Mouse (Mus musculus): ENCODE data around the gene Stab1. TPM values are rescaled to one million over a fixed set of nuclear protein-coding genes. Genes with fewer than 3 reads are reported as not detected.

Stab1 gene
- polyA plus RNA-seq, 1 experiment from 2014 or later, result 42.5 TPM

GRCm38 (mm10) chr14:31197547-31198516 lies 29.4 kb upstream of the Stab1 start:
- H3K4me2 ChIP-seq (ENCODE audit: low read depth, low read length), result peak overlapping the region; percentile 37; the same call in 1 of the 2 replicates
- peaks cover 25% of the 10 kb centered on the region for H3K4me1 ChIP-seq (ENCODE audit: insufficient read depth)
- no peak for DNase-seq
- no peak overlapping the region for H3K4me3 ChIP-seq (ENCODE audit: low read depth, low read length)
- H3K27ac ChIP-seq (ENCODE audit: low read depth), result no peak overlapping the region
- WGBS (ENCODE audit: insufficient replicate concordance), result 58% methylated on average over 16 of the region's 16 CpGs
- H3K36me3 ChIP-seq (replicated peaks; ENCODE audit: insufficient read depth, low read length), result peaks cover 56% of the 10 kb centered on the region
- H3K9ac ChIP-seq (replicated peaks), result no peak overlapping the region; the same call in 1 of the 2 replicates
- TF ChIP-seq CTCF (IDR thresholded peaks at IDR 0.05; ENCODE audit: low read depth) (no peak), EP300 (IDR thresholded peaks at IDR 0.05; ENCODE audit: low read depth) (no peak)
- peak; percentile 30; the same call in 1 of the 2 replicates for ATAC-seq
- no peaks in the 10 kb centered on the region for H3K27me3 ChIP-seq (ENCODE audit: insufficient read depth, low read length)
- H3K9me3 ChIP-seq (ENCODE audit: low read length), result no peaks in the 10 kb centered on the region

- Histone ChIP-seq H3K4me3 (ENCODE audit: low read depth, low read length) (no peak overlapping the region), H3K27ac (ENCODE audit: low read depth) (peak overlapping the region; percentile 65), H3K4me2 (ENCODE audit: low read depth, low read length) (no peak overlapping the region), H3K36me3 (replicated peaks; ENCODE audit: insufficient read depth, low read length) (peaks cover 61% of the 10 kb centered on the region), H3K4me1 (ENCODE audit: insufficient read depth) (peaks cover 35% of the 10 kb centered on the region), H3K9me3 (ENCODE audit: low read length) (no peaks in the 10 kb centered on the region), H3K9ac (replicated peaks) (no peak overlapping the region), H3K27me3 (ENCODE audit: insufficient read depth, low read length) (no peaks in the 10 kb centered on the region)
- ATAC-seq, result no peak
- TF ChIP-seq CTCF (IDR thresholded peaks at IDR 0.05; ENCODE audit: low read depth) (peak; percentile 81), EP300 (IDR thresholded peaks at IDR 0.05; ENCODE audit: low read depth) (no peak)
- peak; percentile 50 for DNase-seq
Measured at GRCm38 (mm10) chr14:31195968-31196367, 27.5 kb upstream of the Stab1 start.

- DNase-seq (no peak), ATAC-seq (peak; percentile 5; the same call in 1 of the 2 replicates)
- Histone ChIP-seq H3K4me3 (ENCODE audit: low read depth, low read length) (no peak overlapping the region), H3K27me3 (ENCODE audit: insufficient read depth, low read length) (no peaks in the 10 kb centered on the region), H3K9me3 (ENCODE audit: low read length) (no peaks in the 10 kb centered on the region), H3K36me3 (replicated peaks; ENCODE audit: insufficient read depth, low read length) (peaks cover 65% of the 10 kb centered on the region), H3K9ac (replicated peaks) (peak overlapping the region; percentile 8; the same call in 1 of the 2 replicates), H3K4me1 (ENCODE audit: insufficient read depth) (peaks cover 34% of the 10 kb centered on the region), H3K4me2 (ENCODE audit: low read depth, low read length) (no peak overlapping the region), H3K27ac (ENCODE audit: low read depth) (peak overlapping the region; percentile 65)
- WGBS (ENCODE audit: insufficient replicate concordance), result 82% methylated on average over 4 of the region's 4 CpGs
- TF ChIP-seq CTCF (IDR thresholded peaks at IDR 0.05; ENCODE audit: low read depth) (no peak), EP300 (IDR thresholded peaks at IDR 0.05; ENCODE audit: low read depth) (no peak)
Measured at GRCm38 (mm10) chr14:31195521-31195920, 27.1 kb upstream of the Stab1 start.

DNA sequence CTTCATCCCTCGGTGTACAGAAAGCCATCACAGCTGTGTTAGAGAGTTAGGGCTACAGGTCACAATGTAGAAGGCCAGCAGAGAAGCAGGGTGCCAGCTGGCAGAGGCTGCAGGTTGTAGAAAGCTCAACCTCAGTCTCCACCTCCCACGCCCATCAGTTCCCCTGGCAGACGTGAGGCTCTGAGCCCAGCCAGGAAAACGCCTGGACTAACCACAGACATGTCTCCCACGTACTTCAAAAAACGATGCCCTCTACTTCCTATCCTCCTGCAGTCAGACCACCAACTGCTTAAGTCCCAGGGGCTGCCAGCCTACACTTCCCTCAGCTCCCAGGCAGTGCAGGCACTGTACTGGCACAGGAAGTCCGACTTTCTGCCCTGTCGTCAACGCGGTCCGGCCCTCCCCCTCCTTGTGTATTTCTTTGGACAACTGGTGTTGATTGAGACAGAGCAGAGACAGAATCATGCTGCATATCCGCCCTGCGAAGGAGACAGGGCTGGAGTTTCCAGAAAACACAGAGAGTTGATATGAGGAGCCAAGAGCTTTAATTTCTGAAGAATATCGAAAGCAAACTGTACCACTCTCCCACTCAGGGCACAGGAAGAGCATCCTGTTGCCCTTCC lies 26.6 kb upstream of the Stab1 start:
- ATAC-seq (peak; percentile 10; the same call in 1 of the 2 replicates), DNase-seq (peak; percentile 47)
- WGBS (ENCODE audit: insufficient replicate concordance), result 59% methylated on average over 14 of the region's 14 CpGs
- Histone ChIP-seq H3K36me3 (replicated peaks; ENCODE audit: insufficient read depth, low read length) (peaks cover 66% of the 10 kb centered on the region), H3K27ac (ENCODE audit: low read depth) (peak overlapping the region; percentile 65), H3K9ac (replicated peaks) (peak overlapping the region; percentile 16; the same call in 1 of the 2 replicates), H3K4me2 (ENCODE audit: low read depth, low read length) (0 out of 2 replicates have a peak overlapping the region, but pooled peaks have one; percentile 13), H3K4me1 (ENCODE audit: insufficient read depth) (peaks cover 31% of the 10 kb centered on the region), H3K4me3 (ENCODE audit: low read depth, low read length) (no peak overlapping the region), H3K9me3 (ENCODE audit: low read length) (no peaks in the 10 kb centered on the region), H3K27me3 (ENCODE audit: insufficient read depth, low read length) (no peaks in the 10 kb centered on the region)
- no peak for TF ChIP-seq EP300 (IDR thresholded peaks at IDR 0.05; ENCODE audit: low read depth)
- TF ChIP-seq CTCF (IDR thresholded peaks at IDR 0.05; ENCODE audit: low read depth), result no peak

DNA sequence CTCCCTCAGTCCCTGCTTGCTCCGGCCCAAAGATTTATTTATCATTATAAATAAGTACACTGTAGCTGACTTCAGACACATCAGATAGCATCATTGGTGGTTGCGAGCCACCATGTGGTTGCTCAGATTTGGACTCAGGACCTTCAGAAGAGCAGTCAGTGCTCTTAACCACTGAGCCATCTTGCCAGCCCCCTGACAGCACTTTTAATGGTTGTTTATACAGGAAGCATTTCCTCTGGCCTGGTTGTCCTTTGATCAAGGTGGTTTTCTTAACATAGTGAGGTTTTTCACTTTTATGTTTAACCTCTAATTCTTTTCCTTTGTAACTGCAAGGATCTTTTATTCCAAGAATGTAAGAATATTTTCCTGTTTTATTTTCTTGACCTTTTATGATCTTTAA lies 26.0 kb upstream of the Stab1 start:
- WGBS (ENCODE audit: insufficient replicate concordance), result 60% methylated on average over 2 of the region's 2 CpGs
- peaks cover 31% of the 10 kb centered on the region for H3K4me1 ChIP-seq (ENCODE audit: insufficient read depth)
- peaks cover 70% of the 10 kb centered on the region for H3K36me3 ChIP-seq (replicated peaks; ENCODE audit: insufficient read depth, low read length)
- no peaks in the 10 kb centered on the region for H3K9me3 ChIP-seq (ENCODE audit: low read length)
- DNase-seq, result no peak
- no peaks in the 10 kb centered on the region for H3K27me3 ChIP-seq (ENCODE audit: insufficient read depth, low read length)
- no peak overlapping the region for H3K4me3 ChIP-seq (ENCODE audit: low read depth, low read length)
- 0 out of 2 replicates have a peak overlapping the region, but pooled peaks have one; percentile 65 for H3K27ac ChIP-seq (ENCODE audit: low read depth)
- H3K4me2 ChIP-seq (ENCODE audit: low read depth, low read length), result no peak overlapping the region
- TF ChIP-seq CTCF (IDR thresholded peaks at IDR 0.05; ENCODE audit: low read depth) (no peak), EP300 (IDR thresholded peaks at IDR 0.05; ENCODE audit: low read depth) (no peak)
- no peak overlapping the region for H3K9ac ChIP-seq (replicated peaks)
- no peak for ATAC-seq

- H3K9ac ChIP-seq (replicated peaks), result no peak overlapping the region
- peaks cover 70% of the 10 kb centered on the region for H3K36me3 ChIP-seq (replicated peaks; ENCODE audit: insufficient read depth, low read length)
- no peak overlapping the region for H3K4me3 ChIP-seq (ENCODE audit: low read depth, low read length)
- no peaks in the 10 kb centered on the region for H3K27me3 ChIP-seq (ENCODE audit: insufficient read depth, low read length)
- H3K4me1 ChIP-seq (ENCODE audit: insufficient read depth), result peaks cover 31% of the 10 kb centered on the region
- WGBS (ENCODE audit: insufficient replicate concordance), result 65% methylated on average over 7 of the region's 7 CpGs
- ATAC-seq (no peak), DNase-seq (no peak)
- H3K27ac ChIP-seq (ENCODE audit: low read depth), result peak overlapping the region; percentile 56; the same call in 1 of the 2 replicates
- no peak for TF ChIP-seq CTCF (IDR thresholded peaks at IDR 0.05; ENCODE audit: low read depth)
- H3K9me3 ChIP-seq (ENCODE audit: low read length), result no peaks in the 10 kb centered on the region
- no peak overlapping the region for H3K4me2 ChIP-seq (ENCODE audit: low read depth, low read length)
Measured at GRCm38 (mm10) chr14:31193791-31194190, 25.4 kb upstream of the Stab1 start.

Measured in liver, postnatal 0 days (tissue).